15 mouse cellular contexts compared by ENCODE assay signal in genomic region chr8:83323056-83323455, GRCm38 (mm10). TPM values are rescaled to one million over a fixed set of nuclear protein-coding genes. Genes with fewer than 3 reads are reported as not detected.
DNase-seq lines count a peak whose midpoint lies in the region; ATAC-seq and TF ChIP-seq lines count a peak whose summit lies in the region.
"Had no signal": no experiment of that assay in that cellular context is flagged by ENCODE, and none has a peak within 500 bp of the region (broad histone marks: within the 10 kb centered on the region; RNA-seq: fewer than 3 reads in every experiment).

No protein-coding gene starts in this region.

- no peak overlapping the region for H3K4me3 ChIP-seq in layer of hippocampus, adult 2 months
- no peak overlapping the region for H3K4me3 ChIP-seq in liver, embryonic 15.5 days (replicated peaks)
- H3K4me3 ChIP-seq: embryonic facial prominence, embryonic 13.5 days; heart, embryonic 10.5 days; hindbrain, embryonic 15.5 days had no signal

- no peaks in the 10 kb centered on the region for H3K27me3 ChIP-seq in liver, embryonic 15.5 days
- H3K27me3 ChIP-seq: embryonic facial prominence, embryonic 13.5 days; hindbrain, embryonic 15.5 days had no signal

- no peak overlapping the region for H3K9ac ChIP-seq in liver, embryonic 15.5 days
- H3K9ac ChIP-seq: hindbrain, embryonic 15.5 days had no signal

- H3K27ac ChIP-seq in layer of hippocampus, adult 2 months, result no peak overlapping the region
- no peak overlapping the region for H3K27ac ChIP-seq in liver, embryonic 15.5 days (replicated peaks)
- H3K27ac ChIP-seq: embryonic facial prominence, embryonic 13.5 days; heart, embryonic 10.5 days; hindbrain, embryonic 15.5 days had no signal

- H3K4me1 ChIP-seq in liver, embryonic 15.5 days (replicated peaks), result peaks cover 6% of the 10 kb centered on the region
- H3K4me1 ChIP-seq: hindbrain, embryonic 15.5 days had no signal

- ATAC-seq in liver, embryonic 15.5 days (ENCODE audit: insufficient read depth), result peak; percentile 61; the same call in 1 of the 2 replicates

- peak; percentile 59 for TF ChIP-seq CTCF in layer of hippocampus, adult 2 months (conservative IDR thresholded peaks at IDR 0.05)
- peak; percentile 24; the same call in 1 of the 2 replicates for TF ChIP-seq CTCF in brain, embryonic 14.5 days (IDR thresholded peaks at IDR 0.05; ENCODE audit: borderline replicate concordance, extremely low read depth, insufficient read depth, insufficient read length)

- DNase-seq in layer of hippocampus, adult 2 months (ENCODE audit: low spot score in 2 of 2), result no peak
- no peak for DNase-seq in layer of hippocampus, adult 11-12 months (ENCODE audit: low spot score)
- peak; percentile 48 for DNase-seq in ES-CJ7 (ENCODE audit: low read depth, low spot score)
- no peak for DNase-seq in brain, embryonic 14.5 days (ENCODE audit: low read depth)
- no peak for DNase-seq in ovary, adult 18-20 months (ENCODE audit: low spot score)
- DNase-seq in cerebellum, adult 9-10 months, result no peak
- DNase-seq in urinary bladder, postnatal 25 days (ENCODE audit: low spot score), result no peak
- DNase-seq: cerebellum, adult 11 months had no signal

- H3K36me3 ChIP-seq in liver, embryonic 15.5 days (replicated peaks), result peaks cover 43% of the 10 kb centered on the region

- WGBS in liver, embryonic 15.5 days (ENCODE audit: insufficient replicate concordance), result 28% methylated on average over 2 of the region's 2 CpGs

- TF ChIP-seq POLR2A in brain, embryonic 14.5 days (IDR thresholded peaks at IDR 0.05; ENCODE audit: borderline replicate concordance, extremely low read depth, insufficient read depth, insufficient read length, poor library complexity, severe bottlenecking), result no peak

- no peaks in the 10 kb centered on the region for H3K9me3 ChIP-seq in liver, embryonic 15.5 days (replicated peaks)
- H3K9me3 ChIP-seq: embryonic facial prominence, embryonic 13.5 days; G1E; heart, embryonic 10.5 days; hindbrain, embryonic 15.5 days had no signal

- H3K4me2 ChIP-seq in liver, embryonic 15.5 days, result no peak overlapping the region
- H3K4me2 ChIP-seq: embryonic facial prominence, embryonic 13.5 days; hindbrain, embryonic 15.5 days had no signal

RNA-seq across cellular contexts. Expression of gene Elmod2, which starts 9.2 kb away (rescaled TPM):
- total RNA-seq in layer of hippocampus, adult 2 months (2021), result 10 to 100 TPM; 14.7 to 16.6 TPM
- polyA plus RNA-seq in brain, embryonic 14.5 days (2012; rRNA removed), result 20.3 and 21.8 TPM in 2 replicates
- polyA plus RNA-seq in liver, embryonic 15.5 days (2015; fragmentation: Nextera tagmentation; extraction: Ambion mirVana), result 5.5 and 6.0 TPM in 2 replicates

RNA-seq across cellular contexts. Expression of gene Mgat4d, which starts 25.2 kb away (rescaled TPM):
- total RNA-seq in layer of hippocampus, adult 2 months (2021), result not detected
- polyA plus RNA-seq in brain, embryonic 14.5 days (2012; rRNA removed), result not detected in 2 replicates
- polyA plus RNA-seq in liver, embryonic 15.5 days (2015; fragmentation: Nextera tagmentation; extraction: Ambion mirVana), result not detected in 2 replicates
- total RNA-seq: G1E; left cerebral cortex, postnatal 25 days had no signal
- polyA plus RNA-seq: embryonic facial prominence, embryonic 13.5 days; G1E; heart, embryonic 10.5 days; hindbrain, embryonic 15.5 days; urinary bladder, adult 2 months had no signal

RNA-seq across cellular contexts. Expression of gene Ucp1, which starts 32.9 kb away (rescaled TPM):
- not detected for total RNA-seq in layer of hippocampus, adult 2 months (2021)
- polyA plus RNA-seq in brain, embryonic 14.5 days (2012; rRNA removed), result 0.54 and 0.55 TPM in 2 replicates
- not detected in 2 replicates for polyA plus RNA-seq in liver, embryonic 15.5 days (2015; fragmentation: Nextera tagmentation; extraction: Ambion mirVana)
- total RNA-seq: G1E; left cerebral cortex, postnatal 25 days had no signal
- polyA plus RNA-seq: embryonic facial prominence, embryonic 13.5 days; G1E; heart, embryonic 10.5 days; hindbrain, embryonic 15.5 days had no signal
